Mouse (Mus musculus) spleen, adult 18-20 months (tissue): ENCODE data around the gene Anks1b.

Source experiments
- DNase-seq, 2 experiments: peaks; one replicate each; pipeline ENCODE4 v3.0.0; 2022; ENCODE audit warnings: mixed read lengths in 2 of 2

Gene Anks1b

GRCm38 (mm10) chr10:89873146-89873950 is at the start of gene Anks1b:
Gene Anks1b (plus strand): TSS chr10:89873509.
- no peak for DNase-seq

- peak in 1 of 2 experiments; percentile 5 for DNase-seq
Measured at GRCm38 (mm10) chr10:89823906-89824305, 49.4 kb upstream of the Anks1b start.

GRCm38 (mm10) chr10:89826896-89827295 is 46.4 kb upstream of the Anks1b start:
- DNase-seq: no peak

GRCm38 (mm10) chr10:89832334-89832733 is 41.0 kb upstream of the Anks1b start:
- DNase-seq: no peak

- no peak for DNase-seq
Measured at GRCm38 (mm10) chr10:89833166-89833565, 40.1 kb upstream of the Anks1b start.

GRCm38 (mm10) chr10:89837476-89837875 is 35.8 kb upstream of the Anks1b start:
- DNase-seq: no peak

- DNase-seq: no peak
Measured at GRCm38 (mm10) chr10:89838834-89839233, 34.5 kb upstream of the Anks1b start.

- DNase-seq: no peak
Measured at GRCm38 (mm10) chr10:89850951-89851350, 22.4 kb upstream of the Anks1b start.

GRCm38 (mm10) chr10:89855251-89855875 is 17.9 kb upstream of the Anks1b start:
- DNase-seq: no peak

GRCm38 (mm10) chr10:89856286-89856685 is 17.0 kb upstream of the Anks1b start:
- no peak for DNase-seq

- no peak for DNase-seq
Measured at GRCm38 (mm10) chr10:89868211-89868610, 5.1 kb upstream of the Anks1b start.

GRCm38 (mm10) chr10:89868836-89869235 is 4.5 kb upstream of the Anks1b start:
- no peak for DNase-seq

GRCm38 (mm10) chr10:89872501-89873145 is 686 bp upstream of the Anks1b start:
- DNase-seq: no peak

- no peak for DNase-seq
Measured at GRCm38 (mm10) chr10:89874036-89874435, 727 bp downstream of the Anks1b start.

GRCm38 (mm10) chr10:89883561-89883960 is 10.3 kb downstream of the Anks1b start:
- DNase-seq: no peak

- no peak for DNase-seq
Measured at GRCm38 (mm10) chr10:89902720-89903337, 29.5 kb downstream of the Anks1b start.

- DNase-seq: no peak
Measured at GRCm38 (mm10) chr10:89911889-89912288, 38.6 kb downstream of the Anks1b start.

GRCm38 (mm10) chr10:89913174-89913573 is 39.9 kb downstream of the Anks1b start:
- no peak for DNase-seq

GRCm38 (mm10) chr10:89917141-89917540 is 43.8 kb downstream of the Anks1b start:
- no peak for DNase-seq

- DNase-seq: no peak
Measured at GRCm38 (mm10) chr10:89921965-89922364, 48.7 kb downstream of the Anks1b start.

- no peak for DNase-seq
Measured at GRCm38 (mm10) chr10:89942180-89942579, 68.9 kb downstream of the Anks1b start.

GRCm38 (mm10) chr10:89946636-89947349 is 73.5 kb downstream of the Anks1b start:
- no peak for DNase-seq

GRCm38 (mm10) chr10:89974361-89974760 is 101.1 kb downstream of the Anks1b start:
- no peak for DNase-seq
